Mouse (Mus musculus) intestine, postnatal 0 days (tissue): ENCODE measurements around the gene Nap1l5. TPM values are rescaled to one million over a fixed set of nuclear protein-coding genes. Genes with fewer than 3 reads are reported as not detected.

Experiments used
- ATAC-seq: fragments of 200-750 bp; cut with Nextera tagmentation; 2 replicates; pipeline ENCODE4 v1.8.0; 2017; ENCODE audit warnings: mild to moderate bottlenecking, moderate TSS enrichment, moderate library complexity
- H3K27ac ChIP-seq: fragments of 300-500 bp; sonication (generic); 2 replicates; pipeline ENCODE4 v1.5.1; 2014; ENCODE audit warnings: mild to moderate bottlenecking, low read depth, low read length, moderate library complexity
- H3K27me3 ChIP-seq: fragments of 300-500 bp; sonication (generic); replicated peaks from 2 replicates; pipeline ENCODE4 v1.6.1; 2014; ENCODE audit warnings: low read length, mixed read lengths; ENCODE audit not compliant: control insufficient read depth, insufficient read depth
- H3K36me3 ChIP-seq: fragments of 300-500 bp; sonication (generic); 2 replicates; pipeline ENCODE4 v1.6.1; 2014; ENCODE audit warnings: mild to moderate bottlenecking, moderate library complexity; ENCODE audit not compliant: control insufficient read depth, insufficient read depth
- H3K4me1 ChIP-seq: fragments of 300-500 bp; sonication (generic); replicated peaks from 2 replicates; pipeline ENCODE4 v1.6.1; 2014; ENCODE audit warnings: antibody characterized with exemption, low read length, mixed read lengths; ENCODE audit not compliant: control insufficient read depth, insufficient read depth
- H3K4me2 ChIP-seq: fragments of 300-500 bp; sonication (generic); replicated peaks from 2 replicates; pipeline ENCODE4 v1.6.1; 2014; ENCODE audit warnings: low read depth, mild to moderate bottlenecking, moderate library complexity
- H3K4me3 ChIP-seq: fragments of 300-500 bp; sonication (generic); 2 replicates; pipeline ENCODE4 v1.5.1; 2014; ENCODE audit warnings: low read depth, low read length
- H3K9ac ChIP-seq: fragments of 300-500 bp; sonication (generic); 2 replicates; pipeline ENCODE4 v1.6.1; 2014; ENCODE audit warnings: mild to moderate bottlenecking, low read depth, low read length
- H3K9me3 ChIP-seq: fragments of 300-500 bp; sonication (generic); 2 replicates; pipeline ENCODE4 v1.6.1; 2016; ENCODE audit warnings: mixed run types; ENCODE audit not compliant: control insufficient read depth
- CTCF ChIP-seq: sonication (generic); IDR thresholded peaks from 2 replicates; pipeline ENCODE4 v1.5.1; 2016; ENCODE audit warnings: low read depth, mild to moderate bottlenecking, control low read depth, antibody characterized with exemption, moderate library complexity
- WGBS: fragments of 180-500 bp; shearing (Covaris S2); extraction: QIAGEN DNeasy Blood & Tissue Kit; methylation state at CpG from one replicate; pipeline ENCODE4 v1.1.7; 2014; 5-methylcytosine and 5-hydroxymethylcytosine counted together
- polyA plus RNA-seq: library from polyadenylated mRNA; unstranded; fragments of >200 nt; fragmentation: Nextera tagmentation; extraction: Ambion mirVana; gene quantifications from 2 replicates; pipeline ENCODE4 v1.2.1, GENCODE M21; 2015

The Nap1l5 gene
- polyA plus RNA-seq, 1 experiment from 2014 or later, result 9.8 TPM

- H3K27me3 ChIP-seq, result no peaks in the 10 kb centered on the region
- no peak overlapping the region for H3K4me2 ChIP-seq
- ATAC-seq, result no peak
- H3K9me3 ChIP-seq, result no peaks in the 10 kb centered on the region
- no peak for TF ChIP-seq CTCF
- no peaks in the 10 kb centered on the region for H3K4me1 ChIP-seq
- WGBS, result 90% methylated on average over 2 of the region's 2 CpGs
- H3K4me3 ChIP-seq, result no peak overlapping the region
- no peak overlapping the region for H3K27ac ChIP-seq
- H3K36me3 ChIP-seq, result peaks cover 41% of the 10 kb centered on the region
- no peak overlapping the region for H3K9ac ChIP-seq
Measured at GRCm38 (mm10) chr6:58942276-58942675, 35.4 kb upstream of the Nap1l5 start.

- no peak overlapping the region for H3K27ac ChIP-seq
- H3K4me1 ChIP-seq, result no peaks in the 10 kb centered on the region
- no peak for TF ChIP-seq CTCF
- H3K9ac ChIP-seq, result no peak overlapping the region
- H3K27me3 ChIP-seq, result no peaks in the 10 kb centered on the region
- H3K9me3 ChIP-seq, result no peaks in the 10 kb centered on the region
- no peak overlapping the region for H3K4me2 ChIP-seq
- no peak overlapping the region for H3K4me3 ChIP-seq
- no peak for ATAC-seq
- H3K36me3 ChIP-seq, result peaks cover 43% of the 10 kb centered on the region
Measured at GRCm38 (mm10) chr6:58937726-58938125, 30.9 kb upstream of the Nap1l5 start.

- no peaks in the 10 kb centered on the region for H3K27me3 ChIP-seq
- ATAC-seq, result no peak
- no peak overlapping the region for H3K4me2 ChIP-seq
- H3K36me3 ChIP-seq, result peaks cover 24% of the 10 kb centered on the region
- no peak overlapping the region for H3K4me3 ChIP-seq
- TF ChIP-seq CTCF, result no peak
- no peaks in the 10 kb centered on the region for H3K9me3 ChIP-seq
- H3K9ac ChIP-seq, result no peak overlapping the region
- no peaks in the 10 kb centered on the region for H3K4me1 ChIP-seq
- no peak overlapping the region for H3K27ac ChIP-seq
- 84% methylated on average over 4 of the region's 4 CpGs for WGBS
Measured at GRCm38 (mm10) chr6:58934144-58934543, 27.3 kb upstream of the Nap1l5 start.

- H3K4me3 ChIP-seq, result no peak overlapping the region
- no peak overlapping the region for H3K9ac ChIP-seq
- H3K4me2 ChIP-seq, result no peak overlapping the region
- WGBS, result 62% methylated on average over 6 of the region's 6 CpGs
- H3K4me1 ChIP-seq, result no peaks in the 10 kb centered on the region
- peaks cover 20% of the 10 kb centered on the region for H3K36me3 ChIP-seq
- no peak for ATAC-seq
- no peaks in the 10 kb centered on the region for H3K9me3 ChIP-seq
- no peak overlapping the region for H3K27ac ChIP-seq
- no peaks in the 10 kb centered on the region for H3K27me3 ChIP-seq
- TF ChIP-seq CTCF, result no peak
Measured at GRCm38 (mm10) chr6:58933189-58933913, 26.5 kb upstream of the Nap1l5 start.

- no peak for TF ChIP-seq CTCF
- no peaks in the 10 kb centered on the region for H3K4me1 ChIP-seq
- H3K27me3 ChIP-seq, result no peaks in the 10 kb centered on the region
- no peak for ATAC-seq
- H3K9me3 ChIP-seq, result no peaks in the 10 kb centered on the region
- 81% methylated on average over 12 of the region's 12 CpGs for WGBS
- H3K4me2 ChIP-seq, result no peak overlapping the region
- no peak overlapping the region for H3K9ac ChIP-seq
- H3K36me3 ChIP-seq, result 0 out of 2 replicates have a peak, but pooled peaks cover 19% of the 10 kb centered on the region
- H3K27ac ChIP-seq, result no peak overlapping the region
- H3K4me3 ChIP-seq, result no peak overlapping the region
Measured at GRCm38 (mm10) chr6:58932515-58933188, 25.8 kb upstream of the Nap1l5 start.

- H3K4me2 ChIP-seq, result no peak overlapping the region
- no peak for TF ChIP-seq CTCF
- 0 out of 2 replicates have a peak, but pooled peaks cover 11% of the 10 kb centered on the region for H3K36me3 ChIP-seq
- 91% methylated on average over 4 of the region's 4 CpGs for WGBS
- H3K4me1 ChIP-seq, result no peaks in the 10 kb centered on the region
- H3K9me3 ChIP-seq, result no peaks in the 10 kb centered on the region
- H3K4me3 ChIP-seq, result no peak overlapping the region
- H3K27ac ChIP-seq, result no peak overlapping the region
- H3K9ac ChIP-seq, result no peak overlapping the region
- no peaks in the 10 kb centered on the region for H3K27me3 ChIP-seq
- no peak for ATAC-seq
Measured at GRCm38 (mm10) chr6:58931149-58931548, 24.3 kb upstream of the Nap1l5 start.
